Mouse (Mus musculus): ENCODE results near the gene Grcc10. TPM values are rescaled to one million over a fixed set of nuclear protein-coding genes. Genes with fewer than 3 reads are reported as not detected.

Grcc10 gene
- total RNA-seq, 2 experiments from 2014 or later: 109 to 177 TPM

DNA sequence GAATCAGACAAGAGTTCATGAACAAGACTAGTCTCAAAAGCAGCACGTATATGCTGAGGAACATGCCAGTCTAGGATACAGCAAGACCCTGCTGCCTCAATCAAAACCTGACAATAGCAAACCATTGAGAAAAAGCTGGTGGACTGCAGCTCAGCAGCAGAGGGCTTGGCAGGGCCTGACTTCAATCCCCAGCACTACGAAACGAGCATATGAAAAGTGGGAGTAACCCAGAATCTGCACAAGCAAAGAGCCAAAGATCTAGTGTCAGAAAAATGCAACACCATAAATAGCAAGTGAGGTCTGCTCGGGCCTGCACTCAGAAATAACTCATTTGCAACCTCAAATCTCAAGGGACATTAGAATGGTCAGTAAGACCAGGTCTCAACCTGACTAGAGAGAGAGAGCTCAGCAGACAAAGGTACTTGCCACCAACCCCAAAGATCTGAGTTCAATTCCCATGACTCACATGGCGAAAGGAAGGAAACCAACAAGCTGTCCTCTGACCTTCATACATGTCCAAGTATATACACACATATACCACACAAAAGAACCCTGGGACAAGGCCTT lies 35.0 kb downstream of the Grcc10 start:
- ATAC-seq (replicated peaks; ENCODE audit: poor library complexity, severe bottlenecking): no peak

GRCm38 (mm10) chr6:124704417-124704816 lies 36.8 kb downstream of the Grcc10 start:
- no peak for ATAC-seq (replicated peaks; ENCODE audit: poor library complexity, severe bottlenecking)

DNA sequence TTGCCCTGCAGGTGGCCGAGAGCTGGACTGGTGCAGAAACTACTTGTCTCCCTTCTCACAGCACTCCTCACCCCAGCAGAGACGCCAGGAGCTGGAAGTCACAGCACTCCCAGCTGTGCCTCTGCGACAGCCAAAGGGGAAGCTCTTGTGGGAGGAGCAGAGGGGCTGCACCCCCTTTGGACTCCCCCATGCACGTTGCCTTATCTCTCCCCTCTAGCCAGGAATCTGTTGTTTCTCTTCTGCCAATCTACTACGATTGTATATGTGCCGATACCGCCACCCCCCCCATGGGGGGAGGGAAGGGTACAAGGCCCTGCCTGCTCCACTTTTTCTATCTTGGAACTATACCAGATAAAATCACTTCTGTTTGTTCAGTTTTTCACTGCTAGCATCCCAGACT lies 37.4 kb downstream of the Grcc10 start:
- no peak for ATAC-seq (replicated peaks; ENCODE audit: poor library complexity, severe bottlenecking)

- peak; percentile 90 for ATAC-seq (replicated peaks; ENCODE audit: poor library complexity, severe bottlenecking)
These were observed 38.4 kb downstream of the Grcc10 start for GRCm38 (mm10) chr6:124702784-124703103.

- ATAC-seq (replicated peaks; ENCODE audit: poor library complexity, severe bottlenecking): no peak
These were observed 38.9 kb downstream of the Grcc10 start for GRCm38 (mm10) chr6:124702102-124702783.

DNA sequence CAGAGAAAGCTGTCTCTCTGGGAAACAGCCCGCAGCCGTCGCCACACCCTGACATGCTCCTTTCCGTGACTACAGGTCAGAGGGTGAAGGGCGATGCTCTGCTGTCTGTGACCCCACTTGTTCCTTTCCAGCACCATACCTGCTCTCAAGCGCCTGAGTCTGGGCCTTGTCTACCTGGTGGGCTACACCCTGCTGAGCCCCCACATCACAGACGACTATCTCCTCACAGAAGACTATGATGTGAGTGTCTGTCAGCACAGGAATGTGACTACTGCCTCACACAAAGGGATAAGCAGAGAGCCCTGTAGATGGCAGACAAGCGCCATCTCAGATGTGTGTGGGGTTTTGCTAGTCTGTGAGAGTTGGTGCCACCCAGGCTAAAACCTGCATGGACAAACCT lies 39.8 kb downstream of the Grcc10 start:
- no peak for ATAC-seq (replicated peaks; ENCODE audit: poor library complexity, severe bottlenecking)

DNA sequence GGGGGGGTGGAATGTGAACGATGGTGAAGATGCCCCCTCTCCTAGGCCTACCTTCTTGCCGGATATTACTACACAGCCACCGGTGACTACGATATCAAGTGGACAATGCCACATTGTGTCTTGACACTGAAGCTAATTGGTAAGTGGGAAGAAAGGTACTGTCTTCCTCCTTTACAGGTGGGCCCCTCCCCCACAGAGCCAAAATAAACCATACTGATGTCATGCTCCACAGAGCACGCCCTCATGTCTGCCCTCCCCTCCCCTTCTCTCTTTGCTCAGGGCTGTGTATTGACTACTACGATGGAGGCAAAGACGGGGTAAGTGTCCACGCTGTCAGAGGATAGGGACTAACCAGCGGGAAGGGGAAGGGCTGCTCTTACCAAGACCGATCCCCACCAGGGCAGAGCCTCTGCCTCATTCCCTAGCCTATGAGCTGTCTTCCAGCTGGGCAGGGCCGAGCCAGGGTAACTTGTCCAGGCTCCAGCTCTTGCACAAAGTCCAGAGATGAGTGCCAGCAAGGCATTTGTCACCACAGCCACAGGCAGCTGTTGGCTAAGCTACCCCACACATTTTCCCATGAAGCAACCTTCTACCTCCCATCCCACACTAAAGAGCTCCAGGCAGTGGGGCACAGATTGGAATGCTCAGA lies 41.1 kb downstream of the Grcc10 start:
- ATAC-seq (replicated peaks; ENCODE audit: poor library complexity, severe bottlenecking): no peak

DNA sequence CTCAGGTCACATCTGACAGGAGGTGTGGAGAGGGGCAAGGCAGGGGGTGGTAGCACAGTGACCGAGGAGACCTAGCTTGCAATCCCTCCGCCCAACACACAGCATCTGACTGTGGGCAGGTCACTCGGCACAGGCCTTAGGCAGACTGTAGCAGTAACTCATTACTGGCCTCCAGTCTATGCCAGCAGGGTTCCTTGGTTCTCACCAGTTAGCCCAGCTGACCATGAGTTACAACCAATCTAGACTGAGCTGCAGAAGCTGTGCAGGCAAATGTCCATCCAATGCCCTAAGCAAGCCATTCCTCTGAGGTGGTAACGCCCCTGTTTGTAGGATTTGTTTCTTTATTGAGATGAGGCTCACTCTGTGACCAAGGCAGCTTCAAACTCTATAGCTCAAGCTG lies 41.8 kb downstream of the Grcc10 start:
- no peak for ATAC-seq (replicated peaks; ENCODE audit: poor library complexity, severe bottlenecking)

GRCm38 (mm10) chr6:124698751-124699150 lies 42.4 kb downstream of the Grcc10 start:
- no peak for ATAC-seq (replicated peaks; ENCODE audit: poor library complexity, severe bottlenecking)

DNA sequence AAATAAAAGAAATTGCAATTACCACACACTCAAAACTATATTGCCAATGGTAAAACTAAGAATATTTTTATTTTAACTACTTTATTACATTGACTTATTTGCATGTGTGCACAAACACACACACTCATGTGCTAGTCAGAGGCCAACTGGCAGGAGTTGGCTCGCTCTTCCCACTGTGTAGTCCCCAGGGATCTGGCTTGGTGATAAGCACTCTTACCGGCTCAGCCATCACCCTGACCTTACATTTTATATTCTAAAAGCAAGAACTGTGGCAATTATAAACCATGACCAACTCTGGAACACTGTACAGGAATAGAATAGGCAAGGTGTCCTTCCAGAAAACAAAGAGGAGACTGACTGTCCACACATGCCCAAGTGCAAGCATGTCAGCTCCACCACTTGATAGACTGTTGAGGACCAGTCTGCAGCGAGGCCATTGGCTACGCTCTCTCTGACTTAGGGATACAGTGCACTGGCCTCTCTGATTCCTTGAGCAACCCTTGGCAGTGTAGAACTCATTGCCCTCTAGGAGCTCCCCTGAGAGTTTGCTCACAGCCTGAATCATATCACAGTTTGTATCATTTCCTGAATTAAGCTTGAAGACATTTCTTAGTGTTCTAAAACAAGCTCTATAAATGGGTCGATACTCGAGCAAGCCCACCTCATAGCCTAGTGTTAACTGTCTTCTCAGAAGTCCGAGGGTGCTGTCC lies 44.6 kb downstream of the Grcc10 start:
- no peak for ATAC-seq (replicated peaks; ENCODE audit: poor library complexity, severe bottlenecking)

- peak; percentile 57 for ATAC-seq (replicated peaks; ENCODE audit: poor library complexity, severe bottlenecking)
These were observed 46.8 kb downstream of the Grcc10 start for GRCm38 (mm10) chr6:124694166-124694955.

DNA sequence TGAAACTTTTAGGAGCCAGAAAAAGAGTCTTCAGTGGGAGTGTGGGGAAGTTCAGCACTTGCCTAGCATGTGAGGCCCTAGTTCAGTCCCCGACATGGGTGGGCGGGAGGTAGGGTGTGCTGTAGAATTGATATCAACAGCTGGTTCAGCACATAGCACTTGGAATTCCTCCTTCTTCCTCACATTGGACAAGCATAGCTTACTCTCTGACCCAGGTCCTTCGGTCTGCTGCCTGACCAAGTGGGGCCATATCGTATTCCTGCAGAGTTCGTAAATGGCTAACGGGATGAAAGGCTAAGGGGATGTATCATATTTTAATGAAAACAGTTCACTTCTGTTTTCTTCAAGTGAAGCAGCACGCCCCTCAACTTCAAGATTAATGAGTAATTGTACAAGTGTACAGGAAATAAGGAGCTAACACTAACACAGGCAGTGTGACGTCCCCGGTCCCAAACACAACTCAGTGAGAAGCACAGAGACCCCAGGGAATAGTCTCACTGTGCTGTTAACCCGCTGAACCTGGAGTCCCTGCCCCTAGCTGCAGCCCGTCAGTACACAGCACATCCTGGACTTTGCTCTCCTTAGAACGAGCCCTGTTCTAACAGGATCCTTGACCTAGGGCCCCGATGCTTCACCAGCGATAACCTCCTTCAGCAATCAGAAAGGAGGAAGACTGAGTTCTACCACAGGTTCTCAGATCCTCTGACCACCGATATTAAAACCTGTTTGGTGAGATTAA lies 47.8 kb downstream of the Grcc10 start:
- ATAC-seq (replicated peaks; ENCODE audit: poor library complexity, severe bottlenecking): 0 out of 2 replicates have a peak, but pooled peaks have one; percentile 7

GRCm38 (mm10) chr6:124690517-124690916 lies 50.7 kb downstream of the Grcc10 start:
- no peak for ATAC-seq (replicated peaks; ENCODE audit: poor library complexity, severe bottlenecking)

Other genes with a start within 250 kb of the Grcc10 start
- gene C1rl, start 248.3 kb downstream of the Grcc10 start, total RNA-seq (2014; fragmentation: Nextera tagmentation): 6.8 and 7.0 TPM in 2 replicates
- 5.9 and 8.6 TPM in 2 replicates for gene C1rl, start 248.3 kb downstream of the Grcc10 start, total RNA-seq (2017)
- 3.5 and 7.7 TPM in 2 replicates for gene C1ra, start 229.0 kb downstream of the Grcc10 start, total RNA-seq (2014; fragmentation: Nextera tagmentation)
- 4.9 and 5.5 TPM in 2 replicates for gene C1ra, start 229.0 kb downstream of the Grcc10 start, total RNA-seq (2017)
- not detected in 2 replicates for gene C1s1, start 199.0 kb downstream of the Grcc10 start, total RNA-seq (2014; fragmentation: Nextera tagmentation)
- gene C1s1, start 199.0 kb downstream of the Grcc10 start, total RNA-seq (2017): 0.13 TPM in 1 of 2 replicates, not detected in the other
- not detected in 2 replicates for gene C1rb, start 171.1 kb downstream of the Grcc10 start, total RNA-seq (2014; fragmentation: Nextera tagmentation)
- not detected in 2 replicates for gene C1rb, start 171.1 kb downstream of the Grcc10 start, total RNA-seq (2017)
- gene C1s2, start 105.3 kb downstream of the Grcc10 start, total RNA-seq (2014; fragmentation: Nextera tagmentation): not detected in 2 replicates
- not detected in 2 replicates for gene C1s2, start 105.3 kb downstream of the Grcc10 start, total RNA-seq (2017)
- gene Lpcat3, start 78.3 kb downstream of the Grcc10 start, total RNA-seq (2014; fragmentation: Nextera tagmentation): 38.3 and 52.1 TPM in 2 replicates
- 23.1 and 29.3 TPM in 2 replicates for gene Lpcat3, start 78.3 kb downstream of the Grcc10 start, total RNA-seq (2017)
- 201 and 231 TPM in 2 replicates for gene Emg1, start 29.2 kb downstream of the Grcc10 start, total RNA-seq (2014; fragmentation: Nextera tagmentation)
- 193 and 209 TPM in 2 replicates for gene Emg1, start 29.2 kb downstream of the Grcc10 start, total RNA-seq (2017)
- 310 and 315 TPM in 2 replicates for gene Phb2, start 29.0 kb downstream of the Grcc10 start, total RNA-seq (2014; fragmentation: Nextera tagmentation)
- 320 and 326 TPM in 2 replicates for gene Phb2, start 29.0 kb downstream of the Grcc10 start, total RNA-seq (2017)
- gene Ptpn6, start 2.7 kb downstream of the Grcc10 start, total RNA-seq (2014; fragmentation: Nextera tagmentation): 169 and 206 TPM in 2 replicates
- 327 and 371 TPM in 2 replicates for gene Ptpn6, start 2.7 kb downstream of the Grcc10 start, total RNA-seq (2017)
- not detected in 2 replicates for gene Gm45234, start 14.6 kb upstream of the Grcc10 start, total RNA-seq (2014; fragmentation: Nextera tagmentation)
- gene Gm45234, start 14.6 kb upstream of the Grcc10 start, total RNA-seq (2017): not detected in 2 replicates
- gene Atn1, start 15.2 kb upstream of the Grcc10 start, total RNA-seq (2014; fragmentation: Nextera tagmentation): 25.1 and 37.2 TPM in 2 replicates
- 2.6 and 3.0 TPM in 2 replicates for gene Atn1, start 15.2 kb upstream of the Grcc10 start, total RNA-seq (2017)
- 0.23 TPM in 1 of 2 replicates, not detected in the other for gene Eno2, start 28.3 kb upstream of the Grcc10 start, total RNA-seq (2014; fragmentation: Nextera tagmentation)
- gene Eno2, start 28.3 kb upstream of the Grcc10 start, total RNA-seq (2017): not detected in 2 replicates
- not detected in 2 replicates for gene Lrrc23, start 38.4 kb upstream of the Grcc10 start, total RNA-seq (2014; fragmentation: Nextera tagmentation)
- gene Lrrc23, start 38.4 kb upstream of the Grcc10 start, total RNA-seq (2017): 0.98 TPM in 1 of 2 replicates, not detected in the other
- 3.1 and 5.2 TPM in 2 replicates for gene Spsb2, start 67.3 kb upstream of the Grcc10 start, total RNA-seq (2014; fragmentation: Nextera tagmentation)
- gene Spsb2, start 67.3 kb upstream of the Grcc10 start, total RNA-seq (2017): 4.6 and 10.5 TPM in 2 replicates
- 357 and 379 TPM in 2 replicates for gene Tpi1, start 72.9 kb upstream of the Grcc10 start, total RNA-seq (2014; fragmentation: Nextera tagmentation)
- gene Tpi1, start 72.9 kb upstream of the Grcc10 start, total RNA-seq (2017): 273 and 305 TPM in 2 replicates
- 88.8 and 89.4 TPM in 2 replicates for gene Usp5, start 88.1 kb upstream of the Grcc10 start, total RNA-seq (2014; fragmentation: Nextera tagmentation)
- gene Usp5, start 88.1 kb upstream of the Grcc10 start, total RNA-seq (2017): 93.5 and 98.6 TPM in 2 replicates
- 86.1 and 89.0 TPM in 2 replicates for gene Cdca3, start 88.2 kb upstream of the Grcc10 start, total RNA-seq (2014; fragmentation: Nextera tagmentation)
- 128 and 162 TPM in 2 replicates for gene Cdca3, start 88.2 kb upstream of the Grcc10 start, total RNA-seq (2017)
- gene Gnb3, start 98.9 kb upstream of the Grcc10 start, total RNA-seq (2014; fragmentation: Nextera tagmentation): not detected in 2 replicates
- not detected in 2 replicates for gene Gnb3, start 98.9 kb upstream of the Grcc10 start, total RNA-seq (2017)
- 1.4 and 4.3 TPM in 2 replicates for gene P3h3, start 116.4 kb upstream of the Grcc10 start, total RNA-seq (2014; fragmentation: Nextera tagmentation)
- 3.4 and 4.0 TPM in 2 replicates for gene P3h3, start 116.4 kb upstream of the Grcc10 start, total RNA-seq (2017)
- gene Gpr162, start 122.6 kb upstream of the Grcc10 start, total RNA-seq (2014; fragmentation: Nextera tagmentation): 2.0 TPM in 1 of 2 replicates, not detected in the other
- not detected in 2 replicates for gene Gpr162, start 122.6 kb upstream of the Grcc10 start, total RNA-seq (2017)
- 0.90 TPM in 1 of 2 replicates, not detected in the other for gene Cd4, start 146.8 kb upstream of the Grcc10 start, total RNA-seq (2014; fragmentation: Nextera tagmentation)
- 0.41 and 0.60 TPM in 2 replicates for gene Cd4, start 146.8 kb upstream of the Grcc10 start, total RNA-seq (2017)
- 1.4 and 3.8 TPM in 2 replicates for gene Lag3, start 170.3 kb upstream of the Grcc10 start, total RNA-seq (2014; fragmentation: Nextera tagmentation)
- 1.4 and 9.6 TPM in 2 replicates for gene Lag3, start 170.3 kb upstream of the Grcc10 start, total RNA-seq (2017)
- 16.1 and 21.9 TPM in 2 replicates for gene Ptms, start 178.7 kb upstream of the Grcc10 start, total RNA-seq (2014; fragmentation: Nextera tagmentation)
- 18.5 and 33.0 TPM in 2 replicates for gene Ptms, start 178.7 kb upstream of the Grcc10 start, total RNA-seq (2017)
- gene Mlf2, start 190.0 kb upstream of the Grcc10 start, total RNA-seq (2014; fragmentation: Nextera tagmentation): 82.4 and 102 TPM in 2 replicates
- 49.5 and 79.7 TPM in 2 replicates for gene Mlf2, start 190.0 kb upstream of the Grcc10 start, total RNA-seq (2017)
- 96.6 and 112 TPM in 2 replicates for gene Cops7a, start 224.2 kb upstream of the Grcc10 start, total RNA-seq (2014; fragmentation: Nextera tagmentation)
- 48.8 and 52.0 TPM in 2 replicates for gene Cops7a, start 224.2 kb upstream of the Grcc10 start, total RNA-seq (2017)